Mouse (Mus musculus) monocyte, adult 5-6 weeks (primary cell): ENCODE data around the gene Dlg2. TPM values are rescaled to one million over a fixed set of nuclear protein-coding genes. Genes with fewer than 3 reads are reported as not detected.

Source experiments
- ATAC-seq: fragments of 153-309, 156-312 bp; replicated peaks from 2 replicates; pipeline ENCODE4 v1.8.0; 2017; ENCODE audit warnings: mild to moderate bottlenecking; ENCODE audit not compliant: low TSS enrichment, insufficient number of reproducible peaks, severe bottlenecking, poor library complexity, low FRiP score
- total RNA-seq: library from RNA; stranded (forward); fragments of 200-1000, 200-491, 200-594 nt; gene quantifications from 3 replicates; pipeline ENCODE4 v1.2.3, GENCODE M21; 2017

Gene Dlg2
- total RNA-seq, 1 experiment from 2014 or later = 1.7 TPM

DNA sequence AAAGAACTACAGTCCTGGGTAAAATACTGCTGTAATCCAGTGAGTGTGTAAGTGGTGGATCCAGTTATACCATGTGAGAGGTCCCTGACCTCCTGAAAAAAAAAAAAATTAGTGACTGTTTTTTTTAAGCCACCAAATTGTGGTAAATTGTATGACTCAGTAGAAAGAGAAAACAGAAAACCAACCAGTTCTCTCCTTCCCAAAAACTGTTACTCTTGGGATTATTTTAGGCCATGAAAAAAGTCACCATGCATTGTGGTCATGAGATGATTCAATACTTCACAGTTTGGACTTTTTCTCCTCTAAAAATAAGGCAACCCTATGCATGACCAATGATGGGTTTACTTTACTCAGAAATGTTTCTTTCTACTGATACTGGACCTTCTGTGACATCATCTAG lies 1291.2 kb downstream of the Dlg2 start:
- ATAC-seq = no peak

DNA sequence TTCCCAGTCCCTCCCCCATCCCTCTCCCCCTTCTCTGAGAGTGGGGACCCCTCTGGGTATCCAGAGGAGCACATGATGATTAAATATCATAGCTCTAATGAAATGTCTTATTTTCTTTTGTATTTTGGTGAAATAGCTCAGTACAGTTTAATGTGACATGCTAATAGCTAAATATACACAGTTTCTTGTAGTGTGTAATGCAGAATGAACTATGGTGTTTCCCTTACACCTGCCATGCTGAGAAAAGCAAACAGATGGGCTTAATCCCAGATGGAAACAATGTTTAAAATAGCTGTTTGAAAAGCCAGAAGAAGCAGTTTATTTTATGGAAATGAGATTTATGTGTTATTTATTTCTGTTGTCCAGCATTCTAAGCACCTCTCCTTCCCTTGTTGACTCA lies 1302.2 kb downstream of the Dlg2 start:
- ATAC-seq = no peak

DNA sequence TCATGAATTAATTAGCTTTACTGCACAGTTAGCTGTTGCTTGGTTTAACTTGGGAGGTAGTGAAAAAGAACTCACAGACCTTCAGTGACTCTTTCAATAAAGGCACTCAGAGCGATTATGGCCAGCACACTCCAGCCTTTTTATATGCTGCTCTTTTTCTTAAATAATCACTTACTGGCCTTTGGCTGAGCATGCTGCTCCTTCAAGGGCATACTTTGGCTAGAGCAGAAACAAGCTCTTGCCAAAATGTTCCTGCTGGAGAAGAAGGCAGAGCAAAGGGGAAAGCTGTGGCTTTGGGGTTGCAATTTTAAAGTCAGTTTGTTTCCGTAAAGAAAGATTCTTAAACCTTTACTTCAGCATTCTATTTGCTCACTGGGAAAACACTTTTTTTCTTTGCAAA lies 1308.1 kb downstream of the Dlg2 start:
- no peak for ATAC-seq

DNA sequence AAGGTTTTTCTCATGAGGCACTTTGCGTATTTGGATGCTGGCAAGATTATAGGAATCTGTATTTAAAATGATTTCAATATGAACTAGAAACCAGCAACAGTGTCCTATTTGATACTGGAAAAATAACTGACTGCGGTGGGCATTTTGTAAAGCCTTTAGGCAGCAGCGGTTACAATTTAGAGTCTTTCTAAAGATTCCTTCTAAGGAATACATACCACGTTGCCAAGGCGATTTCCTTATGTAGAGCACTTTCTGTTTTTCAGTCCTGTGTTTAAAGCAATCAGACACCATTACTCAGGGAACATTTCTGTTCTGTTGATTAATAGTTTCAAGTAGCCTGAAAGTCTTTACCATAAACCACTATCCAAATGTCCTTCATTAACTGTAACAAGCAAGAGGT lies 1309.0 kb downstream of the Dlg2 start:
- no peak for ATAC-seq

DNA sequence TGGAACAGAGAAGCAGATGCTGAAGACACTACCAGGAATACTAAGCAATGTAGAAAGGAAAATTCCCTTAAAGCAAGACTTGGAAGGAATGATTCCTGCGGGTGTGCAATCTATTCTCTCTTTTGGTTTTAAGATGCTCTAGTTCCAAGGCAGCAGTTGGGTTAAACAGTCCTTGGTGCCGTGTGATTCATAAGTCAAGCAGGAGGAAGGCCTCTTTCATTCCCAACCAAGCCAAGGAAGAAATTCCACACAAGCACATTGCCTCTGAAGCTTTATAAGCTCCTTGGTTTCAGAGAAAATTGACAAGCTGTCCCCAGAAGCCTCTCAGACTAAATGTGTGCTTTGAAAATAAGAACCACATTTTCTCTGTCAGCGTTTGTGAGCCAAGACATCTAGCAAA lies 1309.4 kb downstream of the Dlg2 start:
- ATAC-seq = no peak

DNA sequence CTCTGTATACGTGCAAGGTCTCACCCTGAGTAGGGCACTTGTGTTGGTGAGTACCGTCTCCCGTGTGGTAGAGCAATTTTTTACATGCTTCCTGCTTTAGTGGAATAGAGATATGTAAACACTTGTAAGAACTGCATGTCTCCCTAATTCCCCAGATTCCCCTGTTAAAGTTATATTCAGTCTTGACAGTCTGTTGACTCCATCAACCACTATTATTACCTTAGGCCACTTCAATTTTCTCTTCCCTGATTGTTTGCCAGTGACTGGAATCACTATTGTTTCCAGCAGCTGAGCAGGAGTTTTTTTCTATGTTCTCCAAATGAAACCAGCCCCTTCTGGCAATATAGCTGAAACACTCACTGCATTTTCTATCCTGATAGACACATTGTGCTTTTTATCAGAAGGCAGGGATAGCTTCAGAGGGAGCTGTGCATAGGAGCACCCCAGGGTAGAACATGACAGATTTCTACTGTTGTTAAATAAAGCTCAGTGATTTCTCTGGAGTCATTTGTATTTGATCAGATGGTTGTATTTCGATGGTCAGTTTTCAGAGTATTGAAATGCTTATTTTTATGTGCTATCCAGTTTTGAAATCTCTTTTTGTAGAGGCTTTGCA lies 1314.6 kb downstream of the Dlg2 start:
- no peak for ATAC-seq

DNA sequence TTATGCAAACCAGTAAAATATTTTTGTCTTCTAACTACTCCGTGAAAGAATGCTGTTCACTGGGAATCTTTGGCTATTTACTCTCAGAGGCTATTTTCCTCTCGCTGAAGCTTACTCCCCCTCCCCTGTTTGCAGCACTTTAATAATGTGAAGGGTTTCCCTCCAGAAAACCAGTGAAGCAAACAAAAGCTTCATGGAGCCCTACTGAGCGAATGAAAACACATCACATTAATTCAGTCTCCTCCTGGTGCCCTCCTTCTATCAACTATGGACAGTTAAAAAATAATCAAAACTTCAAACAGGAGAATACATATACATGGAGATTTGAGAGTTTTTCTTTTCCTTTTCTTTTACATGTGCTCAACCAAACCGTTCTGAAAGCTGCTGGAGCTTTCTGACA lies 1330.2 kb downstream of the Dlg2 start:
- no peak for ATAC-seq

DNA sequence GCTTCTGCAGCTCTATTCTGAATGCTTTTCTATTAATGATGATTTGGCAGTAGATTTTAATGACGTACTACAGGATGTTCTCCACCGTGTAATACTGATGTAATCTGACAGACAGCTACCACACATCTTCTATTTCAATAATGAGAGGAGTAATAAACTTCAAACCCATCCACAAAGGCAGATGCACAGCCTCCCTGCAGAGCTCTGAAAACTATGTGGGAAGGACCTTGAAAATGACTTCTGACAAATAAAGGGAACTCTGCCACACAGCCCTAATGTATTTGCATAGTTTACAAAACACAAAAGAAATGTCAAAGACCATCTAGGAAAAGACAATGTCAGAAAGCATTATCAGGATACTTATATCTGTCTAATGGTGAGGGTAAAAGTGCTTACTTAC lies 1334.3 kb downstream of the Dlg2 start:
- no peak for ATAC-seq

DNA sequence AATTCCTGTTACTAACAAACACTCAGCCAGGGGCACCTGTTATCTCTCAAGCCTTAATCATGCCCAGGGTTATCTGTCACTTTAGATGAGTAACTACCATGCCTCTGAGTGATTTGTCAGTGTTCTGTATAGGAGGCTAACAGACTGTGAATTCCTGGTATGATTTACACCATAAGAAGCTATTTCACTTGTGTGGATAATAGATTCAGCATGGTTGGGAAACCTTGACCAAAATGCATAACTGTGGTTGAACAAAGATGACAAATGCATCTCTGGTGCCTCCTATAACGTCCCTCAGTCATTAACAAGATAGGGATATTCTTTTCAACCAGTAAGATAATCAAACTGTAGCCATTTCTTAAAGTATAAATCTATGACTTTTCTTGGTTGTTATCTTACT lies 1341.5 kb downstream of the Dlg2 start:
- no peak for ATAC-seq

DNA sequence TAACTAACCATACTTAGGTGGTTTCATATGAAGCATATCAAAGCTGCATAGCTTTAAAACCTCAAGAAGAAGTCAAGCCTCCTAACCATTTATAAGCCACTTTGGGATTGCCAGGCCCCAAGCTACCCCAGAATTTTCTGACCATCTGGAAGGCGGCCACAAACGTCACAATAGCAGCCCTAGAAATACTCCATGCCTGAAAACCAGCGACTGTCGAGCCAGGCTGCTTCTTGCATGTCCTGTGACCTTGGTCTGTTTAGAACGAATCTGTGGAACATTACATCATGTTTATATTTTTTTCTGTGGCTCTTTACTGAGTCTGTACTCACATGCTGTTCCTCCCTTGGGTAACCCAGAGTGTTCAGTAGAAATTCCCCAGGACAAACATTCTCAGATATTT lies 1355.7 kb downstream of the Dlg2 start:
- ATAC-seq = no peak

DNA sequence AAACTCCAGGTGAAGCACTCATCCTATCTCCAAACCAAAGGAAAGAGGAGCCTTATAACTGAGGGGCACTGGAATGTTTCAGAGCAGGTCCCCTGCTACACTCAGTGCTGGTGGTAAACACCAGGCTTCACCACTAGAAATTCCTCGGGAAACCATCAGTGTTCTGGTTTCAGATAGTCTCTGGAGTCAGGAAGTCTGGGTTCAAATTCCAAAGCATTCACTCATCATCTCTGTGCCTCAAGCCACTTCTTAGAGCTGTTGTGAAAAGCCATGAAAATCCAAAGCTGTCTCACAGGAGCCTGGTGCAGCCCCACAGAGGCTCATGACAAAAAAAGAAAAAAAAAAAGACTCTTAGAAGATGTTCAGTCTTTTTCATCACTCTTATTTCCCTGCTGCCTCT lies 1369.3 kb downstream of the Dlg2 start:
- no peak for ATAC-seq

DNA sequence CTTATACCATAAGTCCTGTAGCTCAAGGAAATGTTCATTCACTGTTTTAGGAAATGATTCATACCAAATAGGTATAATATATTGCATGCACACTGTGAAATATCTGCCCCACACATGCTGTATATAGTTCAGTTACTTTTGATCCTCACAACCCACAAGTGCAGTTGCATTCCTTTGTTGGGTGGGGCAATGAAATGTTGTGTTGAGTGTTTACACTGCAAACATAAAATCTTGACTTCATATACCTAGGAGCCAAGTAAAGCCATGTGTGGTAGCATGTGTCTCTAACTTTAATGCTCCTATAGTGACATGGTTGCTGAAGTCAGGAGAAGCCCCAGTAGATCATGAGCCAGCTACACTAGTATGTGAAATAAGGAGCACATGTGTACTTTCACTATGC lies 1372.9 kb downstream of the Dlg2 start:
- ATAC-seq = no peak

DNA sequence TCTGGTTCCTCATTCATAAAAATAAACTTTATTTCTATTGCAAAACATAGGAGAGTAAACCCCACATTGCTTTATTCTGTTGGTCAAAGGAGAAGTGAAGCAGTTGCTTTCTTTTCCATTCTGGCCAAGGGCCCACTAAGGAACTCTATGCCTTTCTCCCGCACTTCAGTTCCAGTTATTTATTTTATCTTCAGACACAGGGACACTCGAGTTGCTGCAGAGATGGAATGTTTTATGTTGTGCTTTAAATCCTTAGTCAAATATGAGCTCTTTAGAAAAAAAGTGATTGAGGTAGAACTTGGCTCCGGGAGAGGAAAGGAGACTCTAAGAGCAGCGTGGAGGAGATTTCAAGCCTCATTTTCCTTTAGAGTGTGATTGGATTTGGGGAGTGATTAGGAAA lies 1377.2 kb downstream of the Dlg2 start:
- ATAC-seq = no peak

DNA sequence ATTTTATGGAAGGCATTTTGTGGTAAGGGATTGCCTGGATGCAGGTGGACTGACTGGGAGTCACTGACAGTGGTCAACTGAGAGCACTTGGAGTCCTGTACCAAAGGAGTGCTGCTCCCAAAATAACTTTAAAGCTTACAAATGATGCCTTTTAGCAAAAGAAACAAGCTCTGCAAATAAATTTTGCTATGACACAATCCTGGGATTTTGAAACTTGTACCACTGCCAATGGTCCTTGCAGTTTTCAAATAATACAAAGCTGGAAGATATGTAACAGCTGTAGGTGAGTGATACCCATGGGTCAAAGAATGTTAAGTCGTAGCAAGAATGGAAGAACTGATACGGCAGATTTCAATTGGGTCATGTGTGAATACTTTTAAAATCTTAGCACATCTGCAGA lies 1380.5 kb downstream of the Dlg2 start:
- no peak for ATAC-seq

DNA sequence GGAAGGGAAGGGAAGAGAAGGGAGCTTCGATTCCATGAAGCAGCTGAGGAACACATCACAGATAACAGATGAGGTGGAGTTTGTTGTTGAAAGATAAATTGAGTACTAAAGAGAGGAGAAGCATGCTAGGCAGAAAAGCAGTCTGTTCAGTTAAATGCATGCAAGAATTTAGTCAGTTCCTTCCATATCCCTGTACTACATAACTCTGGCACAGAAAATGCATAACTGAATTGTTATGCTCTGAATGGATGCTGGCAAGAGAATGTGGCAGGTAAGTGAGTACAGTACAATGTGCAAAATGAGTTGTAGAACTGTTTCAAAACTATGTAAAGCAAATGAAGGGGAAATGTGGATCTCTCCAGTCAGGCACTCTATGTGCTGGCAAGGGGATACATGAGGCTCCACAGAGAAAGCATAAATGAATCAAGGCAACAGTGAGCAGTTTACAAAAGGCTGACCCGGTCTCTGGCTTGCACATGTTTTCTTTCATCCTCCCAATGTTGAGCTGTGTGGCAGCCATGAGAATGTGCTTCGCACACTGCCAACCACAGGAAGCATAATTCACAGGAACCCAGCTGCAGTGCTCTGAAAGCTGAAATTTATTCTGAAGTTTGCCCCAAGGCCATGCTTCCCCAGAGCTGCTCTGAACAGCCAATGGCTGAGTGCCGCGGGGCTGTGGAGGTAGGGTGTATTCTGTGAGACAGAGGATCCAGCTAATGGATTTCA lies 1386.5 kb downstream of the Dlg2 start:
- ATAC-seq = no peak

DNA sequence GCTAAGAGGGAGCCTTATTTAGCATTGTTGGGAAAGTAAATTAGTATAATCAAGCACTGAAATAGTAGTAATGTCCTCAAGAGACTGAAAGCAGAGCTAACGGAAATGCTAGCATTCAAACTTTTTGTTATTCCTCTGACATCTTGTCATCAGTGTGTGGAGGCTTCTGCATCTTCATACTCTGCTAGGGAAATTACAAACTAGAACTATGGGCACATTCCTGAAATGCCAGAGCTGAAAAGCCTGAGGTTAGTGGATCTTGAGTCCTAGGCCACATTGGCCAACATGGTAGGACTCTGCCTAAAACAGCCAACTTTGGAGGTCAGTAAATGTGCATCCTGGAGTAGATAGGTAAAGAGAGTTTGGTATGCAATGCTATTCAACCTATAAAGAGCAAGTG lies 1392.4 kb downstream of the Dlg2 start:
- no peak for ATAC-seq

DNA sequence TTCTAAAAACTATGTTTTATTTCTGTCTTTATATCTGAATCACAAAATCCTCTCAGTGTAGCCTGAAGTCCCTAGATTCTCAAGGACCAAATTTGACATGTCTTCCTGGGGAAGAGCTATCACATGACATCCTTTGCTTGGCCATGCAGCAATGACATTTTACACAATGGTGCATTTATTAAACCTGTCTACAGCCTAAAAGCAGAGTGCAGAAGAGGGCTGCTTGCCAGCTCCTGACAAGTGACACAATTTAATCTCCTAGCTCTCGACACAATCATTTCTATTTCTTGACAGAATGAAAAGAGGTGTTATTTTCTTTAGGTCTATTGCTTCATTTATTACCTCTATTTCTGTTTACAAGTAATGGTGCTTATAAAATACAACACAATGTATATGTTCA lies 1400.4 kb downstream of the Dlg2 start:
- no peak for ATAC-seq

DNA sequence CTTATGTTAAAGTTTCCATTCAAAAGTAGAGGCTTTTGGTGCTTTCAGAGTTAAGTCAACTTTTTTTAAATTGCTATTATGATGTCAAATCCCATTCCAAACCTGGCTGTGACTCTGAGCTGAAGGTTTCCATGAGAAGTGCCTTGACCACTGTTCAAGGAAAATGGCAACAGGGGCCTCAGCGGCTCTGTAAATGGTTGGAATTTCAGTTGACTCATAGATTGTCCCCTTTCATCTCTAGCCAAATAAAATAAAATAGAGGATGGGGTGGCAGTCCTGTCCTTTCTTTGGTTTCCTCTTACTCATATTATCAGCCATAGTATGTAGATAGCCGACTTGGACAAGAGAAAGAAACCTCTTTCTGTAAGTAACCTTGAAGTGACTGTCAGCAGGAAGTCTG lies 1401.3 kb downstream of the Dlg2 start:
- ATAC-seq = no peak

DNA sequence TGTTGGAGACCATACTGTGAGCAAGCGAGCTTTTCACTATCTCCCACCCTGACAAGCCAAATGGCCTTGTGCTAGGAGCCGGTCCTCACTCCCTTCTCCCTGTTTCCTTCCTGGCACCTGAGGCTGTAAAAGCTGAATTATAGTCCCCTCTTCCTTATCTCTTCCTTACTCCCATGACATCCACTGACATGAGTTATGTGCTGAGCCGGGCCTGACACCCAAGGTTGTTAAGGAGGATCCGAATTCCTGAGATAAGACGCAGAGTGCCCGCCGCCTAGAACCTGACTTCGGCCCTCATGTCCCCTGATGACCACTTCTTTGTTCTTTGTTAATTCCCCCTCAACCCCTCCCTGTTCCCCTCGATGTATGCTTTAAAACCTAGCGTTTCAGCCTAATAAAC lies 1409.9 kb downstream of the Dlg2 start:
- ATAC-seq = no peak

DNA sequence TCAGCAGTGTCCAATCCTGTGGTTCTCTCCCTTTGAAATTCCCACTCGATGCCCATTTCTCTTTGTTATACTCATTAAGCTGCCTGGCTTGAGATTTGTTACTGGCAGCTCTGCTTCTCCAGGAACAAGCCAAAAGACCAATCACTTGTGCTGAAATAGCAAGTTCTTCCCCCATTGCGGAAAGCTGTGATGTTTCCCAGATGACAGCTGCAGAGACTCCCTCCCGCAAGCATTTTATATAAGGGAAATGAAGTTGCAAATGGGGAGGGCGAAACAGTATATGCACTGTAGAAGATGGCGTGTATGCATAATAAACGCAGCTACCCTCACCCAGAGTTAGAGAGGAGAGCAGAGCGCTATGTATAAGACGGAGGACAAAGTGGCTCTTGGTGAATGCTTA lies 1417.5 kb downstream of the Dlg2 start:
- ATAC-seq = no peak

DNA sequence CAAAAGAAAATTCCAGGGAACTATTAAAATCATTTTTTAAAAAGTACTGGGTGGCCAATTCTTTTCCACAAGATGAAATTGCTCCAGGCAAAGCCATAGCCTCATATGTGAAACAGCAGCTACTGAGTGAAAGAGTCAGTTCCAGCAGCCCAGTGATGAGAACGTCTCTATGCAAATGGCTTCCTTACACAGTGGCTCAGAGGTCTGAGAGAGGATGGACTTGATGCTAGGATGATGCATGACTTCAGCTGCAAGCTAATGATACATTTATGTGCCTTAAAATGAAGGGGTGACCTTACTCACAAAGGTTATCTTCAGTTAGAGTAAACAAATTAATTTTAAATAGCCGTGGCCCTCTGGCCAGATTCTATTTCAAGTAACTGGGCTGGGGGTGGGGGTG lies 1420.5 kb downstream of the Dlg2 start:
- no peak for ATAC-seq
